10 mouse cellular contexts compared by ENCODE assay signal in the genomic region with DNA sequence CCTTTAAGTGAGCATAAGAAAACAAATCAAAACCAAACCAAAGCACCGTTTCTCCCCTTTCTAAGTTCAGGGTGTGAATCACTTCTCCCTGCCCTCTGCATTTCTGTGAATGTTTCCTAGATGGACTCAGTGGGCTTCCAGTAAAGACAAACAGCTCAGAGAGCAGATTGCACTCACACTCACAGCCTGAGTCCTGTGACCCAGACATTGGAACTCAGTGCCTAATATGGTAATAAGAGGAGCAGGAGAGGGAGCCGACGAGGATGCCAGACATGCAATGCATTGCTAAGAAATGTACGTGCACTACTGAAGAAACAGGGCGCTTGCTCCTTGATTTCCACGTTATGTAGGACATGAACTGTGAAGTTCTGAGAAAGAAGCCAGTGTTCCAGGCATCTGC.
A peak's percentile ranks its signal among the peaks of the same experiment; 100 is the strongest.
DNase-seq lines count a peak whose midpoint lies in the region; ATAC-seq lines count a peak whose summit lies in the region.
"Had no signal": no experiment of that assay in that cellular context is flagged by ENCODE, and none has a peak within 500 bp of the region (broad histone marks: within the 10 kb centered on the region; RNA-seq: fewer than 3 reads in every experiment).

No protein-coding gene starts in this region.

- H3K36me3 ChIP-seq in heart, embryonic 16.5 days (ENCODE audit: control insufficient read depth, insufficient read depth), result no peaks in the 10 kb centered on the region
- H3K36me3 ChIP-seq in midbrain, embryonic 16.5 days (ENCODE audit: control insufficient read depth, insufficient read depth, low read length), result no peaks in the 10 kb centered on the region
- no peaks in the 10 kb centered on the region for H3K36me3 ChIP-seq in hindbrain, embryonic 13.5 days

- H3K9me3 ChIP-seq in heart, embryonic 16.5 days (replicated peaks; ENCODE audit: control insufficient read depth, low read length), result no peaks in the 10 kb centered on the region
- no peaks in the 10 kb centered on the region for H3K9me3 ChIP-seq in midbrain, embryonic 16.5 days (replicated peaks; ENCODE audit: control insufficient read depth, low read length, poor library complexity, severe bottlenecking)
- H3K9me3 ChIP-seq in hindbrain, embryonic 13.5 days, result no peaks in the 10 kb centered on the region

- H3K9ac ChIP-seq in heart, embryonic 16.5 days (ENCODE audit: low read length), result peak overlapping the region; percentile 45
- no peak overlapping the region for H3K9ac ChIP-seq in midbrain, embryonic 16.5 days (ENCODE audit: low read depth, low read length)
- no peak overlapping the region for H3K9ac ChIP-seq in hindbrain, embryonic 13.5 days
- H3K9ac ChIP-seq: liver, embryonic 14.5 days had no signal

- intact Hi-C loops in heart, postnatal 36 days (cut with DNase I), result loop anchor here (5.0 kb wide), 1 partner anchor 568 kb away; no protein-coding TSS in a partner anchor

- 20% methylated on average over 6 of the region's 6 CpGs for WGBS in heart, embryonic 16.5 days
- 61% methylated on average over 6 of the region's 6 CpGs for WGBS in midbrain, embryonic 16.5 days
- WGBS in hindbrain, embryonic 13.5 days, result 63% methylated on average over 6 of the region's 6 CpGs

- H3K27me3 ChIP-seq in heart, embryonic 16.5 days (ENCODE audit: control insufficient read depth, insufficient read depth, low read length), result no peaks in the 10 kb centered on the region
- no peaks in the 10 kb centered on the region for H3K27me3 ChIP-seq in midbrain, embryonic 16.5 days (ENCODE audit: control insufficient read depth, insufficient read depth, low read depth, low read length)
- no peaks in the 10 kb centered on the region for H3K27me3 ChIP-seq in hindbrain, embryonic 13.5 days

- no peak overlapping the region for H3K4me3 ChIP-seq in brown adipose tissue, adult 24 weeks (ENCODE audit: insufficient read depth, low read depth, low read length)
- no peak overlapping the region for H3K4me3 ChIP-seq in heart, embryonic 16.5 days (ENCODE audit: low read length)
- H3K4me3 ChIP-seq in midbrain, embryonic 16.5 days (ENCODE audit: low read depth, low read length), result no peak overlapping the region
- no peak overlapping the region for H3K4me3 ChIP-seq in hindbrain, embryonic 13.5 days

- DNase-seq in heart, adult 9 months (ENCODE audit: low spot score in 2 of 2), result peak; percentile 29 to 37
- DNase-seq in heart, postnatal 36 days, result no peak
- DNase-seq in lung, postnatal 36 days, result peak; percentile 76
- DNase-seq in frontal cortex, postnatal 25 days (ENCODE audit: low spot score in 2 of 2), result no peak
- DNase-seq: cerebellum, adult 9-10 months had no signal

- H3K4me2 ChIP-seq in heart, embryonic 16.5 days (ENCODE audit: low read depth, low read length), result peak overlapping the region; percentile 16; the same call in 1 of the 2 replicates
- H3K4me2 ChIP-seq in midbrain, embryonic 16.5 days (ENCODE audit: low read length), result no peak overlapping the region
- no peak overlapping the region for H3K4me2 ChIP-seq in hindbrain, embryonic 13.5 days

- peak overlapping the region; percentile 63 for H3K27ac ChIP-seq in brown adipose tissue, adult 24 weeks (replicated peaks; ENCODE audit: low read depth, low read length)
- peak overlapping the region; percentile 84 for H3K27ac ChIP-seq in heart, embryonic 16.5 days (ENCODE audit: low read length)
- no peak overlapping the region for H3K27ac ChIP-seq in midbrain, embryonic 16.5 days (ENCODE audit: low read length)
- H3K27ac ChIP-seq in hindbrain, embryonic 13.5 days, result no peak overlapping the region
- H3K27ac ChIP-seq: liver, embryonic 14.5 days had no signal

- H3K4me1 ChIP-seq in brown adipose tissue, adult 24 weeks (ENCODE audit: control insufficient read depth, insufficient read depth, insufficient read length, low read length), result peaks cover 10% of the 10 kb centered on the region
- H3K4me1 ChIP-seq in heart, embryonic 16.5 days (ENCODE audit: control insufficient read depth, insufficient read depth, low read length), result peaks cover 75% of the 10 kb centered on the region
- H3K4me1 ChIP-seq in midbrain, embryonic 16.5 days (ENCODE audit: control insufficient read depth, insufficient read depth, low read length), result peaks cover 10% of the 10 kb centered on the region
- H3K4me1 ChIP-seq in hindbrain, embryonic 13.5 days (replicated peaks), result peaks cover 36% of the 10 kb centered on the region

- peak; percentile 45; the same call in 1 of the 2 replicates for ATAC-seq in heart, embryonic 16.5 days (replicated peaks; ENCODE audit: extremely low read depth, insufficient read depth, low FRiP score)
- ATAC-seq in midbrain, embryonic 16.5 days, result no peak
- no peak for ATAC-seq in hindbrain, embryonic 13.5 days (ENCODE audit: low FRiP score)

Comparison
In these comparisons a context has a peak if more than half of its experiments do, and no peak if none do; other contexts are left out.
1. DNase-seq: peak in heart, adult 9 months (2 of 2) and lung, postnatal 36 days (single experiment); none in heart, postnatal 36 days (0 of 2) and frontal cortex, postnatal 25 days (0 of 2).
2. H3K27ac ChIP-seq: peak in brown adipose tissue, adult 24 weeks (single experiment) and heart, embryonic 16.5 days (single experiment); none in midbrain, embryonic 16.5 days (single experiment) and hindbrain, embryonic 13.5 days (single experiment).